Mouse (Mus musculus): ENCODE data around the gene Ptk7.

Gene Ptk7

DNA sequence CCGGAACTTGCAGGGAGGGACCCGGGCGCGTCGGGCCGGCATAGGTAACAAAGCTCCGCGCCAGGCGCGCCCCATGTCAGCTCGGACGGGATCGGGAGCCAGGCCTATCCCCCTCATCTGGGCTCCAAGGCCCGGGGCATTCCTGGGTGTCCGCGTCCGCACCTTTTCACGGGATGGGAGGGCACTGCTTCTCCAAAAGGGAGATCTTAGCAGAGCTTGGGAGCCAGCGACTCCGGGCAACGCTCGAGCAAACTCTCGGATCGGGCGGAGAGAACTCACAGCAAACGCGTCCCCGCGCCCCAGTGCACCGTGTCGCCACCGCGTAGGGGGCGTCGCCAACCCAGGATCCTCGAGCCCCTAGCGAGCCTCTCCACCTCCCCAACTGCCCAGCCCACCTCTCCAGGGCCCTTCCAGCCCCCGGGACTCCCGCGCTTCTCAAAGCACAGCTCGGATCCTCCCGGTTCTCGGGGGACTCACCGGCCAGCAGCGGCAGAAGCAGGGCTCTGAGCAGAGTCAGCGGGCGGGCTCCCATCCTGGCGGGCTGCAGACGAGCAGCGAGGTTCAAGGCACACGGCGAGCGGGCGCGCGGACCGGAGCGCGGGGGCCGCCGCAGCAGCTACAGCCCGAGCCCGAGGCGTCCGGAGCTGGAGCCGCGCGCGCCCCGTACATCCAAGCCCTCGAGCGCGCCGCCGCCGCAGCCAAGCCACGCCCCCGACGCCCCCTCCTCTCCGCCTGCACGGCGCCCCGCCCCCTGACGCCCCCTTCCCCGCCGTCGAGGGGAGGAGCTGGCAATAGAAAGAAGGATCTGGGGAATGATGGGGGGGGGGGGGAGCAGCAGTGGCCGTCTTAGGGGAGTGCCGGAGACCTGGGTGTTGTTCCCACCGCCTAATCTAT lies at the start of gene Ptk7:
Gene Ptk7, minus strand, starts transcription at position 714 of the 894 bp plus-strand sequence.
- DNase-seq (ENCODE audit: inconsistent age in 2 of 2, low spot score in 1 of 2): peak; percentile 45 to 81

DNA sequence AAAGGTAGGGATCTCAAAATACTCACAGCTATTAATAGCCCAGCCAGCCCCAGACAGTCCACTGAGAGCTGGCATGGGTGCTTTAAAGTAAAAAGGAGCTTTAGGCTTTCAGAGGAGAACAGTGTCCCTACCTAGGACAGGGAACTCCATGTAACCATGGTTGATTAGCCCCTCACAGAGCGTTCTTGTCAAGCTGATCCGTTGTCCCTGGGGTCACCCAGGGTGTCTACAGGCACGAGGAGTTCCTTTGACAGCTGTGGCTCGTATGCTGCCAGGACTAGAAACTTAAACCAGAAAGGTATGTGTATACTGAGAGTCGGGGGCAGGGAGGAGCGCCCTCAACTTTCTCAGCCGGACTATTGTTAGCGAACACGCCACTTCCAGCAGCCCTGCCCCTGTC lies 49.6 kb upstream of the Ptk7 start:
- DNase-seq (ENCODE audit: inconsistent age in 2 of 2, low spot score in 1 of 2): no peak

DNA sequence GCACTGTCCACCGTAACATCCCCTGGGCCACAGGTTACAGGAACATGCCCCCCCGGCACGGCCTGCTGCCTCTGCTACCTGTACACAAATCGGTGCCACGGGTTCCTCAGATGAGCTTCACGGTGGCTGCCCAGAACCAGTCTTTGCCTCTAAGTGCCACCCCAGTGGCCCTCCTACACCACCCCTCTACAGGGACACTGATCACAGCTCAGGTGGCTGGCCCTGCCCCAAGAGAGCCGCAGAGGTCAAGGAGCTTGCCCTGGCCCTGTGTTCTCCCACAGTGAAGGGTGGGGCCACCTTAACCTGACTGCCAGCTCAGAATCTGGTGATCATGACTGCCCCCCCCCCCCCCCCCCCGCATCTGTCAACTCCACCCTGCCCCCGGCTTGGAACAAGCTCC lies 49.1 kb upstream of the Ptk7 start, which contains the start of gene Mea1:
Gene Mea1, plus strand, starts transcription at position 378 of the 400 bp plus-strand sequence.
- DNase-seq (ENCODE audit: inconsistent age in 2 of 2, low spot score in 1 of 2): no peak

DNA sequence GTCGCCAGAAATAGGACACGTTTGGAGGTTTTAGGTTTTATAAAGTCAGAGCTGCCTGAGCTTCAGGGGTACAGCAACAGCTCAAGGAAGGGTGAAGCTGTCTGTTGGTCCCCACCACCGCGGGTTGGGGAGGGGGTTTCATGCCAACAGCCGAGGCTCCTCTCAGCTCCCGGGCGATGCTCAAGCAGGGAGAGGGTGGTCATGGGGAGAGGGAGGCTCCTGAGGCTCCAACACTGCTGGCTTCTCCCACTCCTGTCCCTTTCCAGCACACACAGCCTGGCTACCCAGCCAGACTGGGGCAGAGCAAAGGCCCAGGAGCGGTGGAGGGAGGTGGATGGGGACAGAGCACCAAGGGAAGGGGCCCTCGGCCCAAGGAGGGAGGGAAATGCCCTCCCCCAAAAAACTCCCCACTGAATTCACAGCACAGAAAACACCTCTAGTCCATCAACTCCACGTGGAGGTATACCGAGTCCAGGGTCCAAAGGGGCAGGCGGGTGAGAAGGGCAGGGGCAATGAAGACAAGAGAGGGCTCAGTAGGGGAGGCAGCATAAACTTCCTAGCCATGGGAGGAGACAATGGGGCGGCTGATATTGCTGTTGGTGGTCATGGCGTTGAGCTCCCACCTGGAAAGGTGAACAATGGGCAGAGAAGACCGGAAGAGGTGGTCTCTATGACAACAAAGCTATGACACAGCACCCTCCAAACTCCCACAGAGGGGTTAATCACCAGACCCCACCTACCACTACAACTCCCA lies 45.4 kb upstream of the Ptk7 start:
- no peak for DNase-seq (ENCODE audit: inconsistent age in 2 of 2, low spot score in 1 of 2)

DNA sequence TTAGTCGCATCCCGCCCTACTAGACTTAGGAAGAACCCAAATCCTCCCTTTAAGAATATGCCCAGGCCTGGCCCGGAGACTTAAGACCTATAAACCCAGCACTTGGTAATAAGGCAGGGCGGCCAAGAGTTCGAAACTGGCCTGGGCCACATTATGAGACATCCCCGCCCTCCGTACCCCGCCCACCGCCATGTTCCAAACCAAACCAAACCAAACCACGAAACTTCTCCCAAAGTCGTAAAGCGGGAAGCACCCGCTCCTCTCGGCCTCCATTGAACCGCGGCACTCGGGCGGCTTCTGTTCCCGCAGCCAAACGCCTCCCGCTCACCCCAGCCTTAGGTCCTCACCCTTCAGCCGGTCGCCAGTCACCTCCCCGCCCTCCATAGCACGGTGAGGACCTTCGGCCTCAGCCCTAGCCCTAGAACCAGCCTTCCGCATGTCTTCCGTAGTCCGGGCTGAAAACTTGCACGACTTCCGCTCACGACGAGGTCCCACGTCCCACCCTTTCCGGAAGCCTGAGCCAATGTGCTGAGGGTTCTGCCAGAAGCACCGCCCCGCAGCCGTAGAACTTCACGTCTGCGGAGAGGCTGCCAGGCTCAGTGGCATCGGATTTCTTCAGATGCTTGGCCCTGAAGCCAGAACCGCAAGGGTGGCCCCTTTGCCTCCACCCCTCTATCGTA lies 44.7 kb upstream of the Ptk7 start, which contains the start of gene Rrp36:
Gene Rrp36, minus strand, starts transcription at position 503 of the 680 bp plus-strand sequence.
- DNase-seq (ENCODE audit: inconsistent age in 2 of 2, low spot score in 1 of 2): peak; percentile 92 to 96

DNA sequence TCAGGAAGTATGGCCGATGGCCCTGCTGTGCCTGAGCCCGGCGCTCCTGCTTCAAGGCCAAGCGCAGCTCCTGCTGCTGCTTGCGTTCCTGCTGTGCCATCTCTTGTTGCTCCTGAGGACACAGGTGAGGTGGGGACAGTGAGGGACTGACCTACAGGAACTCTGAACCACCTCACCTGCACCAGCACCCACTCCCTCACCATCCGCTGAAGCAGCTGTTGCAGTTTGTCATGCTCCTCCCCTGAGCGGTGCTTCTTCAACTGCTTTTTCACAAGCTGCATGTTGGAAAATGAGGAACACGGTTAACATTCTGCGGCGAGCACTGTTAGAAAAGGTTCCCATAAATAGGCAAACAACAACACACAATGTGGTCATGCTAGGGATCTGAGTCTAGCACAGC lies 40.6 kb upstream of the Ptk7 start:
- no peak for DNase-seq (ENCODE audit: inconsistent age in 2 of 2, low spot score in 1 of 2)

DNA sequence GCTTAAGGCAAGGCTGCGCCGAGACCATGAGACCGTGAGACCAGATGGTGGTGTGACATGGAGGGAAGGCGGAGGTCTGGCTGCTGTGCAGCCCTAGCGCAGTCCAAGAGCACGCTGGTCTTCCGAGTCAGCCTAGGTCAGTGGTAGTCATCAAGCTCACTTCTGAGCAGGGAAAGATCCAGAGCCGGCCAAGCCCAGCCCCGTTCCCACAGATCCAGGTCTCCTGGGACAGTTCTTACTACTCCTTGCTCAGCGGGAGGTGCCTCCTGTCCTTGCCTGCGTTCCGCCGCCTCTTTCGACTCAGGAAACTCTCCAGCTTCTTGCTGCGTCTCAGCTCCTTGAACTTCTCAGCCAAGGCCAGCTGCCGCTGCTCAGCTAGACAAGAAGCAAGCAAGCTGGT lies 38.4 kb upstream of the Ptk7 start:
- DNase-seq (ENCODE audit: inconsistent age in 2 of 2, low spot score in 1 of 2): peak in 1 of 2 experiments; percentile 63

DNA sequence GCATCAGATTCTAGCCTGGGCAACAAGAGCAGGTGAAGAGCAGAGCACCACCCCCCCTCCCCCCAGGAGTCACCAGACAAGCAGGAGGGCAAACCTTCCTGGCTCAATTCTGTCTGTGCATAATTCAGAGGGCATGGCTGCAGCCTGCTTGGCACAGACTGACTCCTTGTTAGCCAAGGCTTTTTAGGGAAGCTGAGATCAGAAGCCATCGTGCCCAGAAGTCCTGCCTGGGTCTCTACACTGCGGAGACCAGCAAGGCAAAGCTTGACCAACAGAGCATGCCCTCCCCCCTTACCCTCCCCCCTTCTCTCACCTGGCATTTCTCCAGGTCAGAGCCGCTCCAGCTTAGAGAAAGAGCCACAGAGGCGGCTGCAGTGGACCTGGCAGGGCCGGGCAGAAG lies 33.4 kb upstream of the Ptk7 start:
- no peak for DNase-seq (ENCODE audit: inconsistent age in 2 of 2, low spot score in 1 of 2)

DNA sequence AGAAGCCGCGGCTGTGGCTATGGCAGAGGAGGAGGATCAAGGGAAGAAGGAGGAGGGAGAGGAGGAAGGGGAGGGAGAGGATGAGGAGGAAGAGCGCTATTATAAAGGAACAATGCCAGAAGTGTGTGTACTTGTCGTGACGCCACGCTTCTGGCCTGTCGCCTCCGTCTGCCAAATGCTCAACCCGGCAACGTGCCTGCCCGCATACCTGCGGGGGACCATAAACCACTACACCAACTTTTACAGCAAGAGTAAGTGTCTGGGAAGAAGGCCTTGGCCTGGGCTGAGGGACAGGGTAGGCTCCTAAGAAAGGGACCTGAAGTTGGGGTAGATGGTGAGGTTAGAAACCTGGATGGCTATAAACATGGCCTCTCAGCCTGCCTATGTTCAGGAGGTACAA lies 32.7 kb upstream of the Ptk7 start:
- DNase-seq (ENCODE audit: inconsistent age in 2 of 2, low spot score in 1 of 2): no peak

DNA sequence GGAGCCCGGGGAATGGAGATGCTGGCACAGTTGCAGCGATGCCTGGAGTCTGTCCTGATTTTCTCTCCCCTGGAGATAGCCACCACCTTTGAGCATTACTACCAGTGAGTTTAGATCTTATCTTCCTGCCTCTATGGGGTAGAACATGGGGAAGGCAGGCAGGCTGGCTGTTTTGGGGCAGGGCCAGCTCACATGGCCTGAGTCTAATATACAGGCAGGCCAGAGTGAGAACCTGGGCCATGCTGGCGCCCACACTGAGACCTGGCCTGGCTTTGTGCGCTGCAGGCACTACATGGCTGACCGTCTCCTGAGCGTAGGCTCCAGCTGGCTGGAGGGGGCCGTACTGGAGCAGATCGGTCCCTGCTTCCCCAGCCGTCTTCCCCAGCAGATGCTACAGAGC lies 32.0 kb upstream of the Ptk7 start:
- no peak for DNase-seq (ENCODE audit: inconsistent age in 2 of 2, low spot score in 1 of 2)

DNA sequence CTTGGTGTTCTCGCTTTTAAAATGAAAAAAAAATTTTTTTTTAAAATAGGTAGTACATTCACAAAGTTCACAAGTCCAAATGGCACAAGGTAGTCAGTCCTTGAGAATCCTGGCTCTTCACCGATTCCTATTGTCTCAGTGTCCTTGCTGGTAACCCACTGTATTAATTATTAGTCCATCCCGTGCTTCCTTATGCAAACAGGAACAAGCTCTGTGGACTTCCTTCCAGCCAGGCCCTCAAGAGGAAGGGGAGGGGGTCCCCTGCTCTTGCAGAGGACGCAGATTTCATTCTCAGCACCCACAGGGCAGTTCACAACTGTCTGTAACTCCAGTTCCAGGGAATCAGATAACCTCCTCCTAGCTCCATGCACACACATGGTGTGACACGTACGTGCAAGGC lies 26.8 kb upstream of the Ptk7 start:
- no peak for DNase-seq (ENCODE audit: inconsistent age in 2 of 2, low spot score in 1 of 2)

DNA sequence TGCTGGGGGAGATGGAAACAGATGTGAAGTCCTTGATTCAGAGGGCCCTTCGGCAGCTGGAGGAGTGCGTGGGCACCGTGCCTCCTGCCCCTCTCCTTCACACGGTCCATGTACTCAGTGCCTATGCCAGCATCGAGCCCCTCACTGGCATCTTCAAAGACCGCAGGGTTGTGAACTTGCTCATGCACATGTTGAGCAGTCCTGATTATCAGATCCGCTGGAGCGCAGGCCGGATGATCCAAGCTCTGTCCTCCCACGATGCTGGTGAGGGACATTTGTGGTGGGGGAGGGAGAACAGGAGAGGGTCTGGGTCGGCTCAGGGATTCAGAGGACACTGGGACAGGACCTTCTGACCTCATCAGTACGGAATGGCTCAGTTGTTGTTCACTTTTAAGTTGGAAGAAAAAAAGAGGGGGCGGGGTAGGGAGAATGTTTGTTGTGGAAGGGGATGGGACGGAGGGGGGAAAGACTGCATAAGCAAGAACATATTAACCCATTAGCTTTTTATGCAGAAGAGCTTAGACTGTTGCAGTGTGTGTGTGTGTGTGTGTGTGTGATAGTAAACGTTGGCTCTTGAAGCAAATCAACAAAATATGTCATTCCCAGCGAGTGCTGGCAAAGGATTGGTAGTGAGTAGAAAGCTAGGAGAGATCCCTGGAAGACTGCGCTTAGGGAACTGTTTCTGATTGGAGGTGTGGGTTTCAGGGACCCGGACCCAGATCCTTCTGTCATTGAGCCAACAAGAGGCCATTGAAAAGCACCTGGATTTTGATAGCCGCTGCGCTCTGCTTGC lies 22.6 kb upstream of the Ptk7 start:
- DNase-seq (ENCODE audit: inconsistent age in 2 of 2, low spot score in 1 of 2): no peak

DNA sequence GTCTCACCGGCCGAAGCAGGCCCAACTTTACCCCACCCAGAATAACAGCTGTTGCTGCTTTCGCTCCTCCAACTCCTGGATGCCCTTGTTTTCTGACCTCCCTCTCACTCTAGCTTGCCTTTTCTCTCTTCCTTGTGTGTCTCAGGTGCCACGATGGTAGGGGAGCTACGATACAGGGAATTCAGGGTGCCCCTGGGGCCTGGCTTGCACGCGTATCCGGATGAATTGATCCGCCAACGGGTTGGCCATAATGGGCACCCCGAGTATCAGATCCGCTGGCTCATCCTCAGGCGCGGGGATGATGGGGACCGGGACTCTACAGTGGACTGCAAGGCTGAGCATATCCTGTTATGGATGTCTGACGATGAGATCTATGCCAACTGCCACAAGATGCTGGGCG lies 22.0 kb upstream of the Ptk7 start:
- peak in 1 of 2 experiments; percentile 54 for DNase-seq (ENCODE audit: inconsistent age in 2 of 2, low spot score in 1 of 2)

DNA sequence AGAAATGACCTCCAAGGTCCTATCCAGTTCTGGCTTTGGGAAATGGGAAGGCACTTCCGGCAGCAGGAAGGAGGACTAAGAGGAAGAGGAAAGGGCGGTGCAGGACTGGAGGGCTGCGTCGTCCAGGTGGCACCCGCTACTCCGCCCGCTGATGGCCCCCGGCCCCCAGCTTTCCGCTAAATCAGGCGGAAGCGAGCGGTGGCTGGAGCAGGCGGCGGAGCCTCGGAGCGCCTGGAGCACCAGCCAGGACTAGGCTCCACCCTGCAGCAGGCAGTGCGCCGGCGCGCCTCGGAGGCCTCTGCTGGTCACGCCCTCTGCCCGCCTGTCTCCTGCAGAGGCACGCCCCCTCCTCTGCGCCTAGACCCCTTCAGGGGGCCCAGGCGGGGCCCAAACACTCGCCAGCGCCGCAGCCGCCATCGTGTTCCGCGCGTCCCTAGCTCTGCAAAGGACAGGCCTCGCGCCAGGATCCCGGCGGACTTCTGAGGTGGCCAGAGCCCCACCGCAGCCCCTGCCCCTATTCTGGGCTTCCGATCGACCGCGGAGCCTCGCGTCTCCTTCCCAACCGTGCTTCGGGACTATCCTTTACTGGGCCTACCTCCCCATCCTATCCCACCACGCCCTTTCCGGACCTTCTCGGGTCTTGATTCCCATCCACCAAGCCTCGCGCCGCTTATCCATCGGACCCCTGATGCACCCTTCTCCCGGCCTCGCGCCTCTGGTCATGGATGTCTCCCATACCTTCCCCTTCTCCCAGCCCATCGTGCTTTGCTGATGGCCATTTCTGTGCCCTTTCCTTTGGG lies 21.1 kb upstream of the Ptk7 start, which contains the start of gene Cul7:
Gene Cul7, plus strand, starts transcription at position 106 of the 800 bp plus-strand sequence.
- peak; percentile 95 to 96 for DNase-seq (ENCODE audit: inconsistent age in 2 of 2, low spot score in 1 of 2)

DNA sequence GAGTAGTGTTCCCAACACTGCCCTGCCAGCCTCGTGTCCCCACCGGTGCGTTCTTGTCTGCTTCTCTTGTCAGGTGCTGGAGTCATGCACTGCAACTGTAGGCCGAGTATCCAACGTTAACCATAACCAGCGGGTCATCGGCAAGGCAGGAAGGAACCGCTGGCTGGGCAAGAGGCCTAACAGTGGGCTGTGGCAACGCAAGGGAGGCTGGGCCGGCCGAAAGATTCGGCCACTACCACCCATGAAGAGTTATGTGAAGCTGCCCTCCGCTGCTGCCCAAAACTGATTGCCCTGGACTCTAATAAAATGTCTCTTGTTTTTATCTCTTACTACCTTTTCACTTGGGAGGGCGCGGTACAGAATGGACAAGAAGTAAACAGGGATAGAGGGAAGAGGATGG lies 20.5 kb upstream of the Ptk7 start:
- no peak for DNase-seq (ENCODE audit: inconsistent age in 2 of 2, low spot score in 1 of 2)

DNA sequence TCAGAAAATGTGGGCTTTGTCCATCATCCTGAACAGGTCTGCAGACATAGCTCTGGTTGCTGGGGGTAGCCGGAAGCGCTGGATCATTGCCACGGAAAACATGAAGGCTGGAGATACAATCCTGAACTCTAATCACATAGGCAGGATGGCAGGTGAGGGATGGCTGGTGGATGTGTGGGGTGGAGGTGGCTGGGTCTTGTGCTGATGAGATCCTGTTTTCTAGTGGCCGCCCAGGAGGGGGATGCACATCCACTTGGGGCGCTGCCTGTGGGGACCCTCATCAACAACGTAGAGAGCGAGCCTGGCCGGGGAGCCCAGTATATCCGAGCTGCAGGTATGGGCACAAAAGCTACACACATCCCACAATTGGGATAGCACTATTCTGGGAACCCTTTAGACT lies 19.1 kb upstream of the Ptk7 start:
- no peak for DNase-seq (ENCODE audit: inconsistent age in 2 of 2, low spot score in 1 of 2)

DNA sequence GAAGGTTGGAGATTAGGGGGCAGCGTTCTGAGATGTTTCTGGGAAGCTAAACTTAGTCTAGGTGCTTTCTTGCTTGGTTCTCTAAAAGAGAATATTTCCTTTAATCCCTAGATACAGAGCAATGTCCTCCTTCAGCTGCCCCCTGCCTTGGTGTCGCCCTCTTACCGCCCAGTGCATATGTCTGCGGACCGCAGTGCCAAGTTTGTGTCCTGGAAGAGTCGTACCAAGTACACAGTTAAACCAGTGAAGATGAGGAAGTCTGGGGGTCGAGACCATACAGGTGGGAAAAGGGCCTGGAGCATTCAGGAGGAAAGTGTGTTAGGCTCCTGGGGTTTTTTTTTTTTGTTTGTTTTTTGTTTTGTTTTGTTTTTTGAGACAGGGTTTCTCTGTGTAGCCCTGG lies 18.0 kb upstream of the Ptk7 start:
- no peak for DNase-seq (ENCODE audit: inconsistent age in 2 of 2, low spot score in 1 of 2)

DNA sequence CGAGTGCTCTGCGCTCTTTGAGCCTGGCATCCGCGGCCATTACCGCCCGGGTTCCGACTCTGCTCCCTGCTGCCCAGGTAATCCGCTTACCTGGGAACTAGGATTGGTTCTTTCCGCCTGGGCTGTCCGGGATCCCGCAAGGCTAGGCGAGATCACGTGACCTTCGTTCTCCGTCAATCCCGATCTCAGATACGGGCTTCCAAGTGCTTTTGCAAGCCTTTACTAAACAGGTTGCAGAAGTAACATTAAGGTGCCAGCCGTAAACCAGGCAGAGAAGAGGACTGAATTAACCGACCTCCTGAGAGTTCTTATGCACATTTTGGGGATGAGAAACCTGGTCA lies 17.0 kb upstream of the Ptk7 start:
- DNase-seq (ENCODE audit: inconsistent age in 2 of 2, low spot score in 1 of 2): no peak

DNA sequence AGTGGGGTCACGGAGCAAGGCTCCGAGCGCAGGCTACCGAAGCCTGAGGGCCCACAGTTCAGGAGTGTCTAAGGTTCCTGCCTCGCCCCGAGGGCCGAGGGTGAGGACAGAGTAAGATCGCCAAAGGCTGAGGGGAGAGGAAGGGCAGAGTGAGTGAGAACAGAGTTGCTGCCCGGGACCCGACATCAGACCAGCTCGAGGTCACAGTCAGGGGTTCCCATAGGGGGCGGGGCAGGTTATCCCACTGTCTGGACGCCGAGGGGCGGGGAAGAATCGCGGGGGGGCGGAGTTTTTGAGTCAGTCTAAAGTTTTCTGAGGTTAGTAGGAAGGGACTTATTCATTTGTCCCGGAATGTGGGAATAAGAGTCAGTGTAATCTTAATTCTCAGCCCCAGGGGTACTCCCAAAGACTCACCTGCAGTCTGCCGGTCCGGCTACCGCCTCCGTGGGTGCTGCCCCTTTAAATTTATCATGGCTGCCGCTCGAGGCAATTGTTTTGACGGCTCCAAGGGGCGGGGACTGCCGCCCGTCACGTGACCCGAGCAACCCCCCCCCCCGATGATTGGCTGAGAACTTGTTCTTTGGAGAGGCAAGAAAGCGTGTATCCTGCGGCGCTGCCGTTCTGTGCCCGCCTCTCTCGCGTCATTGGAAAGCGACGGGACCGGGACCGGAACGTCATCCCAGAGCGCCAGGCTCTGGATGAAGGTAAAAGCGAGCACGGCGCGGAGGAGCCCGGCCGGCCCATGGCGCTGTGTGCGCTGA lies 16.4 kb upstream of the Ptk7 start, which contains the start of the genes Klc4 and Mrpl2:
Gene Klc4, minus strand, starts transcription at position 462 of the 761 bp plus-strand sequence.
Gene Mrpl2, plus strand, starts transcription at position 669 of the 761 bp plus-strand sequence.
- DNase-seq (ENCODE audit: inconsistent age in 2 of 2, low spot score in 1 of 2): peak; percentile 98 to 100
